Mouse (Mus musculus) heart, postnatal 0 days (tissue): ENCODE measurements around the gene Sox30.

Experiments used
- CTCF ChIP-seq: IDR thresholded peaks from 2 replicates; pipeline ENCODE4 v1.5.1; 2016; ENCODE audit warnings: antibody characterized with exemption, control low read depth, low read depth
- EP300 ChIP-seq: IDR thresholded peaks from 2 replicates; pipeline ENCODE4 v1.6.1; 2016; ENCODE audit warnings: antibody characterized with exemption, low read depth

DNA sequence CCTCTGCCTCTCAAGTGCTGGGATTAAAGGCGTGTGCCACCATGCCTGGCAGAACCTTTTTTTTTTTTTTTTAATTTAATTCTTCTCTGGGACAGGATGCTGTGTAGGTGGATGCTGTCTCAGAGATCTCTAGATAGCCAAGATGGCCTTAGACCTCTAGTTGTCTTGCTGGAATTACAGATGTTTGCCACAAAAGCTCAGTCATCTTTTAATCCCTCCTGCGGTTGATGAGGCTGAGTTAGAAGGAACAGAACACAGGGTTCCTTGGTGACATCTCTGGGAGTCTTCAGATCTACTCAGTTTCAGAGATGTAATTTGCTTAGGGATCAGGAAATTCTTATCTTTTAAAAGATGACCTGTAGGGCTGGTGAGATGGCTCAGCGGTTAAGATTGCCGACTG is 78.8 kb downstream of the Sox30 start:
- TF ChIP-seq CTCF = no peak
- TF ChIP-seq EP300 = no peak
